Mouse (Mus musculus): ENCODE measurements at regions not wholly inside any gene's neighbourhood (a gene's known extent, or its start where the extent isn't known, plus 50 kb on each side); places are given as distances from the start of the nearest gene placed in this dataset.

GRCm38 (mm10) chr11:111155023-111155422 lies 89.1 kb downstream of the Kcnj2 start:
- TF ChIP-seq POLR2A (IDR thresholded peaks at IDR 0.05; ENCODE audit: insufficient read length, low read depth) (no peak), TCF12 (IDR thresholded peaks at IDR 0.05; ENCODE audit: insufficient read depth, poor library complexity, severe bottlenecking) (no peak), USF1 (IDR thresholded peaks at IDR 0.05; ENCODE audit: low read depth) (no peak), E2F4 (IDR thresholded peaks at IDR 0.05; ENCODE audit: insufficient read depth) (no peak)
